Mouse (Mus musculus) bone marrow macrophage, adult 2 months (primary cell): ENCODE measurements around the gene Zdhhc23. TPM values are rescaled to one million over a fixed set of nuclear protein-coding genes. Genes with fewer than 3 reads are reported as not detected.

Experiments used
- H3K27ac ChIP-seq: 2 replicates; pipeline ENCODE4 v1.5.1; 2012; ENCODE audit warnings: low read depth, low read length; ENCODE audit not compliant: insufficient read depth
- H3K4me1 ChIP-seq: 2 replicates; pipeline ENCODE4 v1.6.1; 2012; ENCODE audit warnings: low read length; ENCODE audit not compliant: control insufficient read depth, insufficient read depth
- H3K4me3 ChIP-seq: 2 replicates; pipeline ENCODE4 v1.5.1; 2012; ENCODE audit warnings: mild to moderate bottlenecking, low read length, moderate library complexity; ENCODE audit not compliant: insufficient read depth
- CTCF ChIP-seq: IDR thresholded peaks from 2 replicates; pipeline ENCODE4 v1.5.1; 2012; ENCODE audit warnings: low read depth, mild to moderate bottlenecking, low read length, moderate library complexity
- POLR2A ChIP-seq: IDR thresholded peaks from 2 replicates; pipeline ENCODE4 v1.6.1; 2012; ENCODE audit warnings: mild to moderate bottlenecking, low read depth, low read length, borderline replicate concordance
- polyA plus RNA-seq: library from polyadenylated mRNA; stranded (reverse); fragments of >200 nt; gene quantifications from 2 replicates; pipeline ENCODE4 v1.2.4, GENCODE M21; 2012; ENCODE audit not compliant: missing spikeins, insufficient read depth, insufficient read length

The Zdhhc23 gene
- polyA plus RNA-seq: 1.3 and 1.6 TPM in 2 replicates

- Histone ChIP-seq H3K4me3 (peak within 1 kb of the TSS; percentile 80), H3K27ac (no peak within 1 kb of the TSS), H3K4me1 (no peaks in the 10 kb centered on the region)
- TF ChIP-seq CTCF (no peak), POLR2A (no peak)
Observed at GRCm38 (mm10) chr16:43979328-43980109, at the start of gene Zdhhc23. Gene Zdhhc23 (minus strand): TSS chr16:43979791.

- Histone ChIP-seq H3K4me1 (0 out of 2 replicates have a peak, but pooled peaks cover 3% of the 10 kb centered on the region), H3K27ac (no peak overlapping the region), H3K4me3 (no peak overlapping the region)
- no peak for TF ChIP-seq CTCF
- no peak for TF ChIP-seq POLR2A
Observed at GRCm38 (mm10) chr16:44029273-44029672, 49.7 kb upstream of the Zdhhc23 start.

- Histone ChIP-seq H3K27ac (no peak overlapping the region), H3K4me3 (no peak overlapping the region), H3K4me1 (0 out of 2 replicates have a peak, but pooled peaks cover 3% of the 10 kb centered on the region)
- TF ChIP-seq CTCF: no peak
Observed at GRCm38 (mm10) chr16:44026822-44027221, 47.2 kb upstream of the Zdhhc23 start.

- TF ChIP-seq POLR2A (no peak), CTCF (no peak)
- 0 out of 2 replicates have a peak, but pooled peaks cover 3% of the 10 kb centered on the region for H3K4me1 ChIP-seq
- no peak overlapping the region for H3K4me3 ChIP-seq
- no peak overlapping the region for H3K27ac ChIP-seq
Observed at GRCm38 (mm10) chr16:44026210-44026609, 46.6 kb upstream of the Zdhhc23 start.

GRCm38 (mm10) chr16:44018986-44019548 lies 39.5 kb upstream of the Zdhhc23 start:
- TF ChIP-seq POLR2A (no peak), CTCF (no peak)
- no peak overlapping the region for H3K27ac ChIP-seq
- H3K4me3 ChIP-seq: no peak overlapping the region
- no peaks in the 10 kb centered on the region for H3K4me1 ChIP-seq

- TF ChIP-seq POLR2A: no peak
- TF ChIP-seq CTCF: 0 out of 2 replicates have a peak, but pooled peaks have one; percentile 15
- Histone ChIP-seq H3K4me3 (no peak overlapping the region), H3K4me1 (no peaks in the 10 kb centered on the region), H3K27ac (no peak overlapping the region)
Observed at GRCm38 (mm10) chr16:44018372-44018771, 38.8 kb upstream of the Zdhhc23 start.

- Histone ChIP-seq H3K4me3 (no peak overlapping the region), H3K27ac (no peak overlapping the region), H3K4me1 (no peaks in the 10 kb centered on the region)
- TF ChIP-seq POLR2A: no peak
- no peak for TF ChIP-seq CTCF
Observed at GRCm38 (mm10) chr16:44017707-44018106, 38.1 kb upstream of the Zdhhc23 start.

GRCm38 (mm10) chr16:44016164-44016563 lies 36.6 kb upstream of the Zdhhc23 start:
- Histone ChIP-seq H3K4me1 (no peaks in the 10 kb centered on the region), H3K27ac (no peak overlapping the region), H3K4me3 (peak overlapping the region; percentile 15; the same call in 1 of the 2 replicates)
- TF ChIP-seq CTCF: no peak
- no peak for TF ChIP-seq POLR2A

DNA sequence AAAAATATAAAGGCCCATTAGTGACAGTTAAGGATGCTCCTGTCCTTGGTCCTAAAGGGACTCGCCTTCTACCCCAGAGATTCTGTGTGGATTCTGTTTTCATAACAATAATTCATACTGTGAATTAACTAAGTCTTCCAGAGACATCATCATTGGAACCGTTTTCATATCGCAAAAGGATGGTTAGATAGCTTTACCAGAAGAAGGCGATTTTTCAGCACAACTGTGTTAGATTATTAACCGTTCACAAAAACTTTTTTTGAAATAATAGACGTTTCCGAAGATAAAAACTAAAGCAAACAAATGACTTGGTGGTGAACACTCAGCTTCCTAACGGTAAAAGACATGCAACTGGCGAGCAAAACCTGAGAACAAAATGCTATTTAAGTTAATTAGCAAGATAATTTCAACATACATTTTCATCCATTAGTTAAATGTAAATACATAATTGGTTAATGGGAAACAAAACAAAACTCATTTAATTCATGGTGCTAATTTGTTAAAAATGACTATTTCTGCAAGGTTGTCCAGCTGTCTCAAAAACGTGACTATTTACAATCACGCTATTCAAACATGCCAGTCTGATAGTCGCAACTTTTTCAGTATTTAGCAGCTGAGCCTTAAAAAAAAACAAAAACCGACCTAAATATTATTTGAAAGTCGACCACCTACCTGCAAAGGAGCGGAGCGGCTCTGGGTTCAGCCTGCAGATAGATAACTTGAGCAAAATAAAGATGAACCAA lies 36.0 kb upstream of the Zdhhc23 start:
- TF ChIP-seq POLR2A (no peak), CTCF (no peak)
- no peaks in the 10 kb centered on the region for H3K4me1 ChIP-seq
- H3K27ac ChIP-seq: no peak overlapping the region
- 0 out of 2 replicates have a peak overlapping the region, but pooled peaks have one; percentile 15 for H3K4me3 ChIP-seq
